Mouse (Mus musculus): Measurements from ENCODE around the gene Adgrg3.
"Not testable (repeated sequence)": the region's sequence is repeated elsewhere in the genome, so short reads cannot be mapped to it uniquely, and the experiment has no call there.

Gene Adgrg3

DNA sequence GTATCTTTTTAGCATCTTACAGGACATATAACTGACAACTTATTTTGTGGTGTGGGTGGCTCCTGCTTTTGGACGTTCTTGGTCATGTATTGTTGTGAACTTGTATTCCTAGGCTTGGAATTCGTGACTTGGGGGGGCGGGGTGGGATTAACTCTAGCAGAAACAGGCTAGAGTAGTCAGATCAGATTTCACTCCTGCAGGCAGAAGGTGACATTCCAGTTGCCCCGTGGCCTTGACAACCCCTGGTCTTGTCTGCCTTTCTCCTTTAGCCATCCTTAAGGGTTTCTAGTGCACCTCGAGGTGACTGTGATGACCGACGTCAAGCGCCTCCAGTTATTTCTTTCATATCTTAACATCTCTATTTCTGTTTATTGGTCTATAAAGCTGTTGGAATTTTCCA lies 5.7 kb downstream of the Adgrg3 start:
- DNase-seq (ENCODE audit: low read depth in 2 of 2, low spot score in 2 of 2), result no peak

DNA sequence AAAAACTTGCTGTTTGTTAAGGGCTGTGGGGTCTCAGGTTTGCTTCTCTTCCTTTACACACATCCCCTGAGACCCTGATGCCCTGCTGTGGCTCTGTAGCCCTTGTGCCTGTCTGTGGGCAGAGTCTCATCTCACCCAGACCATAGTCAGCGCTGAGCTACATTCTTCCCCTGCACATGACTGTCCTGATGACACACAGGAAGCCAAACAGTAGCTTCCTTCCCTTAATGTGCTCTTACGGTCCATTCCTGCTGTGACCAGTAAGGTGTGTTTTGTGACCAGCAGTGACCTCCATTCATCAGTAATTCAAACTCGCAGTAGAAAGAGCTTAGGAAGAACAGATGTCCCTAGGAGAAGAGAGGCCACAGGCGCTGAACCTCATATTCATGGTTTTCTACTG lies 6.9 kb downstream of the Adgrg3 start:
- no peak for DNase-seq (ENCODE audit: low read depth in 2 of 2, low spot score in 2 of 2)

DNA sequence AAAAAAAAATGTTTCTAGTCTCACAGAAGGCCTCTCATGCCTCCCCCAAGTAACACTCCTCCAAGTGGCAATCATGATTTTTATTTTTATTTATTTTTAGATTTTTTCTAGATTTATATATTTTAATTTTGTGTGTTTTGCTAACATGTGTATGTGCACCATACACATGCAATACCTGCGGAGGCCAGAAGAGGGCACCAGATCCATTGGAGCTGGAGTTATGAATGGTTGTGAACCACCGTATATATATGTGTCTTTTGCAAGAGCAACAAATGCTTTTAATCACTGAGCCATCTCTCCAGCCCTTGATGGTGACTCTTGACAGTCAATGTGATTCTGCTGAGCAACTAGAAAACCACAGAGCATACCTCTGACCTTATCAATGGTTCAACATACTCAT lies 7.9 kb downstream of the Adgrg3 start:
- peak in 1 of 2 experiments; percentile 45 for DNase-seq (ENCODE audit: low read depth in 2 of 2, low spot score in 2 of 2)

DNA sequence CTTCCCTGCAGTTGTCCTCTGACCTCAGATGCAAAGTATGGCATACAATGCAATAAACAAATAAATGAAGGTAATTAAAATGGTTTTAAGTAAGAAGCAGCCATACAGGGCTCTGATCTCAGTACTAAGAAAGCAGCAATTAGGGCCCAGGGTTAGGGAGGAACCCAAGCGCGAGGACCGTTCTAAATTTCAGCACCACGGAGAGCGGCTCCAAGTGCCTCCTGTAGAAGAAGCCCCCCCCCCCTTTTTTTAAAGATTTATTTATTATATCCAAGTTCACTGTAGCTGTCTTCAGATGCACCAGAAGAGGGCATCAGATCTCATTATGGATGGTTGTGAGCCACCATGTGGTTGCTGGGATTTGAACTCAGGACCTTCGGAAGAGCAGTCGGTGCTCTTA lies 10.9 kb downstream of the Adgrg3 start:
- not testable (repeated sequence) for DNase-seq (ENCODE audit: low read depth in 2 of 2, low spot score in 2 of 2)

DNA sequence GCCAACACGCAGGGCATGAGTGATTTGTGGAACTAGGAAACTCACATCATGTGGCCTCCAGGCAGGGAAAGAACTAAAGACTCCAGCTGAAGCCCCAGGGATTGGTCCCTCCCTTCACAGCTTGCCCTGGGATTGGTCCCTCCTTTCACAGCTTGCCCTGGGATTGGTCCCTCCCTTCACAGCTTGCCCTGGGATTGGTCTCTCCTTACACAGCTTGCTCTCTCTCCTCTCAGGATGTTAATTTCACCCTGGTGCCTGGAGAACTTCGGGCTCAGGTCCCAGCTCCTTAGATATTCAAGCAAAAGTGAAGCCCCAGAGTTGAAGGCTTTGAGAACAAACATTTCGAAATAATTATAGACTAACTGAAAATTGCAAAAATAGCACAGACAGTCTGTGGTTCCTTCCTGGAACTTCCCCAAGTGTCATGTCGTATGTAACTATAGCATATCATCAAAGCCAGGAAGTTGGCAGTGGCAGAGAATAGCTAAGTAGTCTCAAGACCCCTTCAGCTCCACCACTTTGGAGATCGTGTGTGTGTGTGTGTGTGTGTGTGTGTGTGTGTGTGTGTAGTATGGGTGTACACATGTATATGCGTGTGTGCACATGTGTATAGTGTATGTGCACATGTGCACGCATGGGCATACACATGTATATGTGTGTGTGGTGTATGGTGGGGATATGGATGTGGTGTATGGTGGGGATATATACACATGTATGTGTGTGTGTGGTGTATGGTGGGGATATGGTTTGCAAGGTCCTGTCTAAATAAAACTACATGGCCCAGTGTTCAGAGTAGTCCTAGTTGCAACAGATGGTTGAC lies 19.8 kb downstream of the Adgrg3 start:
- no peak for DNase-seq (ENCODE audit: low read depth in 2 of 2, low spot score in 2 of 2)

DNA sequence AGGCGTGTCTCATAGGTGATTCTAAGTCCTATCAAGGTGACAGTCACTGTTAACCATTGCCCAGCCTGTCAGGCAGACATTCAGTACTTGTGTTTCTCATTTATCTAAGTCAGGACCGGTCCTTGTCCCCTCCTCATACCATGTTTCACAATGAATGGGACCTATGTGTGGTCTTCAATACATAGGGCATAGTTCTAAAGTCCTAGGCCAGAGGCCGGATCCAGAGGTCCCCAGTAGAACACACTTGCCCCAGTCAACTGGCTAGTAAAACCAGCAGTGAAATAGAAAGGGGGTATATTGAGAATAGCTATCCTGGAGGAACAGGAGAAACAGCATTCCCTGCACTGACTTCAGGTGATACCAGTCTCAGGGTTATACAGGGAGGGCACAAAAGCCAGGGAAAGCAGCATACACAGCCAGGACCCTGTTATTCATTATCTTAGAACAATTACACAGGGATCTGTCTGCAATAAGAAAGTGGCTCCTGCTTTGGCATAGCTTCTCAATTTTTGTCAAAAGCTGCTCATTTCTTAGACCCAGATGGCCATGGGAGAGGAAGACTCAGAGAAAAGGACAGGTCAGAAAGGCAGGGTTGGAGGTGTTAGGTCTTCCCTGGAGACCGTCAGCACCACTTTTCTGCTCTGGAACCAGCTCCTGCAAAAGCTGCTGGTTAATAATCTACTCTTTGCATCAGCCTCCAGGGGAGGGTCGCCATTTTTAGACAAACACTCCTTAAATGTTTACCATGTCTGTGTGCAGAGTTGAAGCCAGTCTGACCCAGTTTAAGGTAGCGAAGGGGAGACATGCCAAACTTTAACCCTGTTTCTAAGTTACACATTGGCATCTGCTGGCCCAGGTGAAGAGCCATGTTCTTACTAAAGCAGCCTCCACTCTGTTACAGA lies 24.6 kb downstream of the Adgrg3 start:
- no peak for DNase-seq (ENCODE audit: low read depth in 2 of 2, low spot score in 2 of 2)

DNA sequence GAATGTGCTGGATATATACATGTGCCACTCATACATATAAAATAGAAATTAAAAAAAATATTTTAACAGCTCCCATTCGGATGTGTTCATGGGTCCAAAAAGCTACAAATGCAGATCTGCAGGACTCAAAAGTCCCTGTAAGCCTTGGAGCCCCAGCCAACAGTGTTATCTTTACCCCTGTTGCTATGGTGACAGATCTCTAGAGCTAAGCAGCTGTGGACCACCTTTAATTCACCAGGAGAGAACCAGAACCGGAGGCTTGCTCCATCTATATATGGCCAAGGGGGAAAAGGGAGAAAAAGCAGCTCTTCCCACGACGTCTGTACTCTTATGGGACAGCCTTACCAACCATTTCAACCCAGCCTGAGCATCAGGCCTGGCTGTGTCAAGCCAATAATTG lies 27.3 kb downstream of the Adgrg3 start:
- DNase-seq (ENCODE audit: low read depth in 2 of 2, low spot score in 2 of 2), result no peak

DNA sequence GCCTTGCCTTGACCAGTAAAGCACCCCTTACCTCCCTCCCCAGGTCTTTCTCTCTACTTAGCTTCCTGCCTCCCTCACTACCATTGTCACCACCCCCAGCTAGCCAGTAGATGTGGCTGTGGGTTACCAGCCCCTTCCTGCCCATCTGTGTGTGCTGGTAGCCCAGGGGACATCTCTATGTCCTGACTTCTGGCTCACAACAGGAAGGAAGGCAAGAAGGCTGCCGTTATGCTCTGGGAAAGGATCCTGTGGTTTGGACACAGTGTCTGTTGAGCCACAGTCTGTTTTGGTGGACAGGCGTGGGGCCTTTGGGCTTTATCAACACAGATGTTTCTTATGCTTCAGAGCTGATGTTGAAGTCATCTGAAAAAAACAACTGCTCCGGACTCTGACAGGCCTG lies 29.5 kb downstream of the Adgrg3 start:
- no peak for DNase-seq (ENCODE audit: low read depth in 2 of 2, low spot score in 2 of 2)

DNA sequence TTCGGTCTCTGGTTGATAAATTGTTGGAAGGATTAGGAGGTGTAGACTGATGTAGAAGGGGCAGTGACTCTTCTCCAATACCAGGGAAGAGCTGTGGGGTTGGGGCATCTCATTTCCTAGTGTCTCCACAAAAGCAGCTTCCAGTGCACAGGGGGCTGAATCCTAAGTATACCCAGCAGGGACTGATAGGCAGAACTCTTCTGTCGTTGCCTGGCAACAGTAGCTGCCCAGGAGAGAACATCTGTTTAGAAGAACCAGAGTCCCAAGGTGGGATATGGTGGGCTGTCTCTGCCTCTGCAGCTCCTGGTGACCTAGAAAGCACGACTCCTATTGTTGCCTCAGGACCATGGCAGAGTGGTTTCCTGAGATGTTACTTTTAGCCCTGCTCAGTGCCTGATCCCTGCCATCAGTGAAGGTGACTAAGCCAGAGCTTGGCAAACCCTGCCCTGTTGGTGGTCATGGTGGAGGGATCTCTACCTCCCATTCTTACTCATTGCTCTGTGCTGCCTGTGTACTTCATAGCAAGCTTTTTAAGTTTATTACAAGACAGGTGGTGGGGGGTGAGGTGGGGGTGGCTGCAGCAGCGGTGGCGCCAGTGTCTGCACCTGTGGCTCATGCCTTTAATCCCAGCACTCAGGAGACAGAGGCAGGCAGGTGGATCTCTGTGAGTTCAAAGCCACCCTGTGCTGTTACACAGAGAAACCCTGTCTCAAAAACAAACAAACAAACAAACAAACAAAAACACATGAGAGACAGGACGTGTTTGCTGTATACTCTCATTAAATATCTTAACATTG lies 30.6 kb downstream of the Adgrg3 start:
- no peak for DNase-seq (ENCODE audit: low read depth in 2 of 2, low spot score in 2 of 2)

DNA sequence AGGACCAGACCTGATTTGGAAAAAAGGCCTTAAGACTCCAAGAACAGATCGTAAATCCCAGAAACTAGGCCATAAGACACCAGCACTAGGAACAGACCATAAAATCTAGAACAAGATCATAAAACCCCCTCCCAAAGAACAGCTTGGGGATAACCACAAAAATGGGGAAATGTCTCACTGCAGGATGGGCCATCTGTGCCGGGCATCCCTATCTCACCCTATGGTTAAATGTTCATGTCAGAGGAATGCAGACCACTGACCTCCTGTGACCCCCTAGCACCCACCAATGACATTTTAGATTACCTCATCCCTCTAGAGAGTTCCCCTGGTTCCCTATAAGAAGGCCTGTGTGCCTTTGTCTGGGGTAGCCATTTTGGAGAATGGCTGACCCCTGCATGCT lies 32.1 kb downstream of the Adgrg3 start:
- no peak for DNase-seq (ENCODE audit: low read depth in 2 of 2, low spot score in 2 of 2)

DNA sequence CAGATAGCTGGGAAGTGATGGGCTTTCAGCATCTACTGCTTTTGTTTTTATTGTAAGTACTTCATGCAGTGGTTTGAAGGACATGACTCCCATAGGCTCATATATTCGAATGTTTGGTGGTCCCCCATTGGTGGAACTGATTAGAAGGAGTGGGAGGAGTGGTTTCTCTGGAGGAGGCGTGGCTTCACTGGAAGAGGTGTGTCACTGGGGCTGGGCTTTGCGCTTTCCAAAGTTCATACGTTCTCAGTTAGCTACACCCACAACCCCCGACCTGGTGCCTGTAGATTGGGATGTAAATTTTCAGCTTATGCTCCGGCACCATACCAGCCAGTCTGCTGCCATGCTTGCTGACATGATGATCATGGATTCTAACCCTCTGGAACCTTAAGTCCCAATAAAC lies 36.9 kb downstream of the Adgrg3 start:
- DNase-seq (ENCODE audit: low read depth in 2 of 2, low spot score in 2 of 2), result no peak

DNA sequence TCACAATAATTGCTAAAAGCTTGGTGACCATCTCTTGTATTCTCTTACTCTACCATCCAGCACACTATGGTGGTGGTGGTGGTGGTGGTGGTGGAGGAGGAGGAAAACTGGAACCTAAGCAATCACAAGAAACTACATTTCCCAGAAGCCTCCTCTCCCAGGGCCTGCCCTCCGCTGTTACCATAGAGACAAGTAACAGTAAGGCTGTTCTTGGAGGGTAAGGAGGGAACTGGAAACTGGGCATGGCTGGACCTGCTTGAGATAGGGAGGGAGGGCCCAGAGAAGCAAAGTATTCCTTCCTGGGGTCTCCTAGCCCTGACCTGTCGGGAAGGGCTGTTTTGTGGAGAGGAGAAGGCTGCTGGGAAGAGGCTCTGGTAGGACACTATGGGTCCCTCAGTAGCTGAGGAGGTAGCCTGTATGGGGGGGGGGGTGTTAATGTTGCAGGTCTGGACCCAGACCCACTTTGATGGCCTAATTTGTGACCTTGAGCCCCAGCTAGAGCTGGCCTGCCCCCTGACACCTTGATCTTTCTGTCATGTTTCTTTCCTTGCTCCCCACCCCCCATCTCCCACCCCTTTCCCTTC lies 37.5 kb downstream of the Adgrg3 start, which contains the start of gene Drc7:
Gene Drc7, plus strand, starts transcription at position 177 of the 584 bp plus-strand sequence.
- DNase-seq (ENCODE audit: low read depth in 2 of 2, low spot score in 2 of 2), result no peak

DNA sequence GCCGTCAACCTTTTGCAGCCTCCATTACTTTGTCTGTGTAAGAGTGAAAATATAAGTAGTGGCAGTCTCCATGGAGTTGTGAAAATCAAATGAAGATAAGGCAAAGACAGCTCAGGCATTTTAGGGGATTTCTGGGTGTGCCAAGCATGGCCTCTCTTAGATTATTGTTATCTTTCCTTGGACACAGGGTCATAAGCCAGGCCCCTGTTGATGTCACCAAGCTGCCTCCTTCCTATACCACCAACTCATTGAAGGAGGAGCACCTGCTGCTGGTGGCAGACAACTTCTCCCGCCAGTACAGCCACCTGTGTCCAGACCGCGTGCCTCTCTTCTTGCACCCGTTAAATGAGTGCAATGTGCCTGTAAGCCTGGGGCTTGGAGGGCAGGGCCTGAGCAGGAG lies 38.9 kb downstream of the Adgrg3 start:
- DNase-seq (ENCODE audit: low read depth in 2 of 2, low spot score in 2 of 2), result no peak

DNA sequence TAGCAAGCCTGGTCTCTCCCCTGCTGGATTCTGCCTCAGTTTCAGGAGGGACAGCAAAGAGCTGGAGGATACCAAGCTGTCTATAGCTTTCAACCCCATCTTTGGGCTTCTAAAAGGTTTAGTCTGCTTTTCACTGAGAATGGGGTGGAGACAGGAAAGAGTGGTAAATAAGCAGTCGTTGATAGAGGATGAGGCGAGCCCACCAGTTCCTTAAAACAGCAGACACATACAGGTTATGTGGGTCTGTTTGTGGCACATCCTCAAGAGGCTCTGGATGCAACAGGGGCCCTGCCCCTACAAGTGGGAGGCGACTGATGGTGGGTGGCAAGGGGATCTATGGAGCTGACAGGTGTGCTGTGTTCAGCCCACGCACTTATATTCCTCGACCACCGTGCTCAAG lies 41.2 kb downstream of the Adgrg3 start:
- no peak for DNase-seq (ENCODE audit: low read depth in 2 of 2, low spot score in 2 of 2)

DNA sequence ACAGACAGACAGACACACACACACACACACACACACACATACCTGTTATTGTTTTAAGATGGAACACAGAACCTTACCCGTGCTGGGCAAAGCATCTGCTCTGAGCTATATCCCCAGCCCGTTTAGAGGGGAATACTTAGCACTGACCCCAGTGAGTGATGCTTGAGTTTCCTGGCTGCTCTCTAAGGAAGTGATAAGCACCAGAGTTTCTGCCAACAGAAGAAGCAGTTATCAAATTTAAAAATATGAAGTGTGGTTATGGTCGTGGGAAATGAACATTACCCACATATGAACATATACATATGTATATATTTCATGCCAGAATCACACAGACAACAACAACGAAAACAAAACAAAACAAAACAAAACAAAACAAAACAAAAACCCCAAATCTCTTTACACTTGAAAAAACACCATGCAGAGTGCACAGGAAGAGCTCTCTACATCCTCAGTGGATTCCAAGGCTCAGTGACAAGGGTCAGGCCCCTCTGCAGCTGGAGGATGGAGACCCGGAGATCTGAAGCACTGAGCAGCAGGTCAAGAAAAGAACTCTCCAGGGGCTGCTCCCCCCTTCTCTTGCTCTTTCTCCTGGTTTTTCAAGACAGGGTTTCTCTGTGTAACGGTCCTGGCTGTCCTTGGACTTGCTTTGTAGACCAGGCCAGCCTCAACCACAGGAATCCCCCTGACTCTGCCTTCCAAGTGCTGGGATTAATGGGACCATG lies 42.5 kb downstream of the Adgrg3 start:
- no peak for DNase-seq (ENCODE audit: low read depth in 2 of 2, low spot score in 2 of 2)

DNA sequence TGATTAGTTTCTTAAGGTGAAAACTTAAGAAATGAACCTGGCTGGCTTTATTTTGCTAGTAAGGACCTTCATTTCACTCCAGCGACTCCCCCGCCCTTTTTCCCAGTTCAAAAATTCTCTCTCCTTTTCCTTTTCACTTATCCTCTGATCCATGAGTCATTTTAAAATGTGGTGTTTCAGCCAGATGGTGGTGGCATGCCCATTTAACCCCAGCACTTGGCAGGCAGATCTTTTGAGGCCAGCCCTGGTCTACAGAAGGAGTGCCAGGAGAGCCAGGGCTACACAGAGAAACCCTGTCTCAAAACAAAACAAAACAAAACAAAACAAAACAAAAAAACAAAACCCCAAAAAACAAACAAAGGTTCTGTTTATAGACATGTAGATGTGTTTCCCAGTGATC lies 47.0 kb downstream of the Adgrg3 start:
- DNase-seq (ENCODE audit: low read depth in 2 of 2, low spot score in 2 of 2), result no peak

DNA sequence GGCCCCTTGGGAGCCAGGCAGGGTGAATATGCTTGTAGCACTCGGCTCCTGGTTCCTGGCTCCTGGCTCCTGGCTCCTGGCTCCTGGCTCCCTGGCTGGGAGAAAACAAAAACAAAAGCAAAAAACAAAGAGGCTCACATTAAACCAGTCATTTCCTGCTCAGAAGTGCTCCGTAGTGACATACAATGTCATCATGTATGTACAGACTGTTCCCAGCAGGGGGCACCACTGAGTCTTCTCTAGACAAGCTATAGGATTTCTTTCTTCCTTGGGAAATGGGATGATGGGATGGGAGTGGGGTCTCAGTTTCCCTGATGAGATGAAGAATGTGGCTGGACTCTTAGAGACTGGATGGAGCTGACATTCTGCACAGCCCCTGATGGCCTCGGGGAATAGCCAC lies 50.1 kb downstream of the Adgrg3 start:
- peak; percentile 39 to 63 for DNase-seq (ENCODE audit: low read depth in 2 of 2, low spot score in 2 of 2)

DNA sequence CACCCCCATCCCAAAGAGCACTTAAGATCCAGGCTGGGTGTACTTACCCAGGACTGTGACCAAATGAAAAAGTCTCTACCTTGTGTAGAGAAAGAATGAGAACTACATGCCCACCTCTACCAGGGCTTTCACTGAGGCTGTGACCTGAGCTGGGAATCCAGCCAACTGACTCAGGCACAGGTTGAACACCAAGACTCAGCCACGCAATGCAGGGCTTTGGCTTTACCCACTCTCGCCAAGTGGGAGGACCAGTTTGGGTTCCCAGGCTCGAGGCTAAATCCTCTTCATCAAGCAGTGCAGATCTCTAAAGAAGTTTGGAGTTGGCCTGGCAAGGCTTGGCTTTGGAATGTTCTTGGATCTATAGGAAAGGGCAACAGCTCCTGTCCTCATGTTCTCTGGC lies 58.0 kb downstream of the Adgrg3 start:
- DNase-seq (ENCODE audit: low read depth in 2 of 2, low spot score in 2 of 2), result no peak

DNA sequence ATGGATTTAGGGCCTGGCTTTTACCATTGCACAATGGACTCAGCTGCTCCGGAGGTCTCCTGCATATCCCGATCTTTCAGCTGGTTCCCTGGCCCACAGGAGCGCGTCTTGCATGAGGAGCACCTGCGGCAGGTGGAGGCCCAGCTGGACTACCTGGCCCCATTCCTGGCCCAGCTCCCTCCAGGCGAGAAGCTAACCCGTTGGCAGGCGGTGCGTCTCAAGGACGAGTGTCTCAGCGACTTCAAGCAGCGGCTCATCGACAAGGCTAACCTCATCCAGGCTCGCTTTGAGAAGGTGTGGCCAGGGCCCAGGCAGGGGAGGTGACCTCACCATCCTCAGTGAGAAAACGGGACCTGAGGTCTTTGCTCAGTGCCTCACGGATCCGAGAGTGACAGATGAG lies 58.7 kb downstream of the Adgrg3 start:
- DNase-seq (ENCODE audit: low read depth in 2 of 2, low spot score in 2 of 2), result no peak

DNA sequence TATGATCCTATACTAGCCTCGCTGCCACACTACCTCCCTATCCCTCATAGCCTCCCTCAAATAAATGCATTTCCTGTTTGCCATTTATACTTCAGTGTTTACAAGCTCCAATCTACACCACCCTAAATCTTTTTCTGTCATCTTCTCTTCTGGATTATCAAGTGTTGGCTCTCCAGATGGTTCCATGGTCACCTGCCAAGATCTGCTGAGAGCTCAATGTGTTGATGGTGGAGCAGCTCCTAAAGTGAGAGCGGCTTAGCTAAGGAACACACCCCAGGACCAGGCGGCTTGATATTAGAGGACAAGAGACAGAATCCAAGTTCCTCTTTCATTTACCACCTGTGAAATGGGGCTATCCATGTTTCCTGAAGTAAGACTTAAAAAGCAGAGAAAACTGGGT lies 60.6 kb downstream of the Adgrg3 start:
- DNase-seq (ENCODE audit: low read depth in 2 of 2, low spot score in 2 of 2), result no peak

All from CD8-positive naive resting alpha-beta T cell, adult 2 months (primary cell).